Mouse (Mus musculus) cortical plate, adult 2 months (tissue): ENCODE measurements around the gene Ccdc33. TPM values are rescaled to one million over a fixed set of nuclear protein-coding genes. Genes with fewer than 3 reads are reported as not detected.

Experiments
- H3K27ac ChIP-seq: fragments of 200-500 bp; 2 replicates; pipeline ENCODE4 v1.5.1; 2012; ENCODE audit warnings: low read length, control low read depth, inconsistent platforms; ENCODE audit not compliant: insufficient read depth
- H3K4me1 ChIP-seq: fragments of 200-500 bp; 2 replicates; pipeline ENCODE4 v1.6.1; 2011; ENCODE audit warnings: low read length; ENCODE audit not compliant: control insufficient read depth, insufficient read depth
- H3K4me3 ChIP-seq: fragments of 200-500 bp; 2 replicates; pipeline ENCODE4 v1.5.1; 2011; ENCODE audit warnings: mild to moderate bottlenecking, low read length, control low read depth; ENCODE audit not compliant: insufficient read depth
- CTCF ChIP-seq: fragments of 200-500 bp; IDR thresholded peaks from 2 replicates; pipeline ENCODE4 v1.5.1; 2011; ENCODE audit warnings: mild to moderate bottlenecking, control low read depth, low read length; ENCODE audit not compliant: insufficient read depth; ENCODE audit errors: extremely low read depth
- POLR2A ChIP-seq: fragments of 200-500 bp; IDR thresholded peaks from 2 replicates; pipeline ENCODE4 v1.6.1; 2011; ENCODE audit warnings: mild to moderate bottlenecking, low read length, control low read depth; ENCODE audit not compliant: insufficient read depth; ENCODE audit errors: extremely low read depth
- polyA plus RNA-seq: library from polyadenylated mRNA; depleted of rRNA; stranded (reverse); fragments of >200 nt; gene quantifications from 2 replicates; pipeline ENCODE4 v1.2.3, GENCODE M21; 2012

Ccdc33 gene
- polyA plus RNA-seq, 1 experiment: 1.7 TPM

DNA sequence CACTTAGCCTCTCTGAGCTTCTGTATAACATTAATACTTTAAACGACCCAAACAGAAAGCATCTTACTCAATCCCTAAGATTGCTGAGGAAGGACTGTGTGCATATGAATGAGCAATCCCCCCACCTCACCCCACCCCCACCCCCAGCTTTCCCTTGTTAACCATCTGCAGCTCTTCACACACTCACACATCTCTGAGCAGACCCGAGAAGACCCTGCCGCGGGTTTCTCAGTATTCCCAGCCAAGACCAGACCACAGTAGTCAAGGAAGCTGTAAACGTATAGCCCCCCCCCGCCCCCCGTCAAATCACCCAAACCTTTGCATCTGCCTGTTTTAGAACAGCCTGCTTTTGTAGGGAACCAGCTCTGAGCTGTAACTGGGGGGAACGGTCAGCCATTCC lies 34.0 kb downstream of the Ccdc33 start:
- TF ChIP-seq CTCF (no peak), POLR2A (no peak)
- H3K4me3 ChIP-seq: no peak overlapping the region
- H3K4me1 ChIP-seq: peaks cover 11% of the 10 kb centered on the region
- no peak overlapping the region for H3K27ac ChIP-seq

GRCm38 (mm10) chr9:58074561-58074960 lies 44.1 kb downstream of the Ccdc33 start:
- Histone ChIP-seq H3K27ac (no peak overlapping the region), H3K4me3 (no peak overlapping the region), H3K4me1 (no peaks in the 10 kb centered on the region; the same call in 1 of the 2 replicates)
- TF ChIP-seq POLR2A (no peak), CTCF (no peak)

DNA sequence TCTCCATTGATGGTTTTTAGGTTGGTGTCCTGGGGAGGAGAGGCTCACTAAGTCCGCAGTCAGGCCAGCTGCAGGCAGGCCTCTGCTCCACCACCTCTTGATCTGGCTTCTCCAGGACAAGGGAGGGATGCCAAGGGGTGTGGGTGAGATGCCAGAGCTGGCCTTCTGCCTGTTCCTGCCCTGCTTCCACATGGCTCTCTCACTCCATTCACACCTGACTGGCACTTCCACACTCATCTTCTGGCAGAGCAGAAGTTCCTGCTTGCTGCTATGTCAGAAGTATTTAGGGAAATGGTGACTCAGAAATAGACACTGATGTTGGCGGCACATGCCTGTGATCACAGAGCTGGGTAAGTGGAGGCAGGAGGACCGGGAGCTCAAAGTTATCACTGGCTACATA lies 51.1 kb downstream of the Ccdc33 start:
- Histone ChIP-seq H3K4me3 (no peak overlapping the region), H3K4me1 (peaks cover 11% of the 10 kb centered on the region), H3K27ac (peak overlapping the region; percentile 60)

GRCm38 (mm10) chr9:58066731-58067095 lies 51.9 kb downstream of the Ccdc33 start:
- H3K27ac ChIP-seq: peak overlapping the region; percentile 73
- H3K4me1 ChIP-seq: peaks cover 11% of the 10 kb centered on the region
- TF ChIP-seq POLR2A (no peak), CTCF (no peak)
- H3K4me3 ChIP-seq: no peak overlapping the region

More for the DNA sequence above, 51.1 kb downstream of the Ccdc33 start:
- TF ChIP-seq POLR2A (no peak), CTCF (no peak)

DNA sequence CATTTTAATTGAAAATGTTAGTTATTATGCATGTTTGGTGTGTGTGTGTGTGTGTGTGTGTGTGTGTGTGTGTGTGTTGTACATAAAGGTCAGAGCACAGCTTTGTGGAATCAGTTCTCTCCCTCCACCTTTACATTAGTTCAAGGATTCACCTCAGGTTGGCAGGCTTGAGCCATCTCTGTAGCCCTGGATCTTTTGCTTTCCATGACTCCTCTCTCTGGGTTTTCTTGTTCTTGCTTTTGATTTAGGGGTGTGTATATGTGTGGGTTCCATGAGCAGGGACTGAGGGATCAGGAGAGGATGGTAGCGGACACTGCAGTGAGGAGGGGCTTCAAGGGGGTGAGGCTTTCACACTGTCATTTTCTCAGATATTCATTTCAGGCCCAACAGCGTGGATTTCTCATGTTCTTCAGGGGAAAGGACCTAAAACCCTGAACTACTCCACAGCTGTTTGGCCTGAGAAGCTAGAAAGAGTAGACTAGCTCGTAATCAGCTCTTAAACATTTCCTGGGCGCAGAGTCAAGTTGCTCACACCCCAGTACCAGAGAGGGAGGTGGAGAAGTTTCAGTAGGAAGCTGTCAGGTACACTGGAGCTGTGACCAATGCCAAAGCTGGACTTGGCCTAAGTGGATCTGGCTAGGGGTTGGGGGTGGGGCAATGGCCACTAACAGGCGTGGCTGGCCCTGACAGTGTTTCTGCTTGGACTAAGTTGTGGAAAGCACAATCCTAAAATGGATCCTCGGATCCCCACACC lies 52.5 kb downstream of the Ccdc33 start:
- H3K4me1 ChIP-seq: peaks cover 11% of the 10 kb centered on the region
- H3K4me3 ChIP-seq: no peak overlapping the region
- H3K27ac ChIP-seq: peak overlapping the region; percentile 73
- TF ChIP-seq POLR2A (no peak), CTCF (peak; percentile 49)

DNA sequence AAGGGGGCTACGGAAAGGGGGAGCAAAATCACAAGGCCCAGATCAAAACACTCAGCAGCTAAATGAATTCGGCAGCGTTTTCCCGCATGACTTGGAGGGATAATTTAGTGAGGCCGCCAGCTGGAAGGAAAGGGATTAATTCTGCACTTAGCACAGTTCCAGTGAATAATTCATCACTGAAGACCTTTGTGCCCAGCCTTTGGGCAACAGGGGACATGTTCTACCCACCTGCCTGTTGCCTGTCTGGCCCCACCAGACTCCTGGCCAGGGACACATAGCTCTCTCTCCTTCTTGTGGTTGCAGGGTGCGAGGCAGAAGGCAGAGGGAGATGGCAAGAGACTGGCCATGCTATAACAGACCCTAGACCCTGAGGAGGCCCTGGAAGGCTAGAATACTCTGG lies 53.1 kb downstream of the Ccdc33 start:
- Histone ChIP-seq H3K4me3 (no peak overlapping the region), H3K4me1 (peaks cover 12% of the 10 kb centered on the region), H3K27ac (peak overlapping the region; percentile 51; the same call in 1 of the 2 replicates)
- TF ChIP-seq POLR2A (no peak), CTCF (no peak)

GRCm38 (mm10) chr9:58063531-58063930 lies 55.1 kb downstream of the Ccdc33 start, which contains the start of gene Stra6:
Stra6 (plus strand) TSS chr9:58063788.
- Histone ChIP-seq H3K4me1 (peaks cover 12% of the 10 kb centered on the region), H3K4me3 (no peak within 1 kb of the TSS), H3K27ac (no peak within 1 kb of the TSS)
- TF ChIP-seq POLR2A (no peak), CTCF (no peak)

- peaks cover 4% of the 10 kb centered on the region for H3K4me1 ChIP-seq
- TF ChIP-seq CTCF (no peak), POLR2A (no peak)
- no peak overlapping the region for H3K27ac ChIP-seq
- H3K4me3 ChIP-seq: no peak overlapping the region
Measured at GRCm38 (mm10) chr9:58060677-58061667, 57.7 kb downstream of the Ccdc33 start.

- no peak for TF ChIP-seq POLR2A
- no peak for TF ChIP-seq CTCF
- H3K4me1 ChIP-seq: 0 out of 2 replicates have a peak, but pooled peaks cover 2% of the 10 kb centered on the region
- H3K27ac ChIP-seq: no peak overlapping the region
- no peak overlapping the region for H3K4me3 ChIP-seq
Measured at GRCm38 (mm10) chr9:58059920-58060319, 58.7 kb downstream of the Ccdc33 start.
